Mouse (Mus musculus): ENCODE results near the gene Ttc21a. TPM values are rescaled to one million over a fixed set of nuclear protein-coding genes. Genes with fewer than 3 reads are reported as not detected.

Ttc21a gene
- polyA plus RNA-seq, 1 experiment from 2014 or later: 0.10 TPM

DNA sequence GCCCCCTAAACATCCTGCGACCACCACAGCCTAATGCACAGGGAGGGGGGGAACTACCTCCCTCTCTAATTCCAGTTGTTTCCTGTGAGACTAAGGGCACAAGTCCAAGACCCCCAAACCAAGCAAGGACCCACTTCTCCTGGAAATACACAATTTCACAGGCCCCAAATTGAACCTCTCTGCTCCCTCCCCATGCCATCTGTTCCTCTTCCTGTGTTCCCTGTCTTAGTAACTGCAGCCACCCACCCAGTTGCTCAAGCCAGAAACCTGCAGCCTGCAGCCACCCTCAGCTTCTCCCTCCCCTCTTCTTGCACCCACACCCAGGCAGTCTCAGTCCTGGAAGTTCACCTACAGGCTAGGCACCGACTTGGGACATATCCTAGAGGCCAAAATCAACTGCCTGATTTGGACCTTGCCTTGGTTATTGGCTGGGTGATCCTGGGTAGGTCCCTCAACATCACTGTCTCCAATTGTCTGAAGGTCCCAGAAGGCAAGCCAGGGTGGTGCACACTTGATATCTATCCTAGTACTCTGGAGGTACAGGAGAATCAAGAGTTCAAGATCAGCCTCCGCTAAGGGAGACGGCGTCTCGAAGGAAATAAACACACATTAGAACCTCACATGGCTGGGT lies 41.5 kb downstream of the Ttc21a start:
- 0 out of 2 replicates have a peak overlapping the region, but pooled peaks have one; percentile 20 for H3K27ac ChIP-seq (replicated peaks; ENCODE audit: low read depth, low read length)
- DNase-seq (ENCODE audit: low spot score) (no peak), ATAC-seq (replicated peaks; ENCODE audit: insufficient number of reproducible peaks, low FRiP score, low TSS enrichment, low read depth) (no peak)
- no peaks in the 10 kb centered on the region for H3K36me3 ChIP-seq (replicated peaks; ENCODE audit: control insufficient read depth, insufficient read depth, low read depth, low read length)
- WGBS: 83% methylated on average over 6 of the region's 6 CpGs
- H3K9me3 ChIP-seq (replicated peaks; ENCODE audit: control insufficient read depth, low read length): no peaks in the 10 kb centered on the region
- H3K9ac ChIP-seq (replicated peaks; ENCODE audit: low read length): no peak overlapping the region
- peaks cover 26% of the 10 kb centered on the region for H3K4me1 ChIP-seq (ENCODE audit: control insufficient read depth, insufficient read depth, low read length)
- no peaks in the 10 kb centered on the region for H3K27me3 ChIP-seq (ENCODE audit: control insufficient read depth, insufficient read depth, low read length)
- H3K4me3 ChIP-seq (ENCODE audit: low read depth, low read length): no peak overlapping the region
- H3K4me2 ChIP-seq (ENCODE audit: low read depth, low read length): no peak overlapping the region

DNA sequence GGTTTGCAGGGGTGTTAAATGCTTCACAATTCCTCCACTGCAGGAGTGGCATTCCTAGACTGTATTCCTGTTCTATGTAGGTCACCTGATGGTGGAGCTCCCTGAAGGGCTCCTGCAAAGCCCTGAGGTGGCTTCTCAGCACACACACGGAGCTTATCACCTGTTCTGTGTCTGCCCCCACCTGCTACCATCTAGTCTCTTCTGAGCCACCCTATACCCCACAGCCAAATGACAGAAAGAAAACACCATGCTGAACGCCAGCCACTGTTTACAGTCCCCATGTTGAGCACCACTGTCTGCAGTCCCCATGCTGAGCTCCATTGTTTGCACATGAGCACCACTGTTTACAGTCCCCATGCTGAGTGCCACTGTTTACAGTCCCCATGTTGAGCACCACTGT lies 42.3 kb downstream of the Ttc21a start:
- ATAC-seq (replicated peaks; ENCODE audit: insufficient number of reproducible peaks, low FRiP score, low TSS enrichment, low read depth) (no peak), DNase-seq (ENCODE audit: low spot score) (no peak)
- Histone ChIP-seq H3K36me3 (replicated peaks; ENCODE audit: control insufficient read depth, insufficient read depth, low read depth, low read length) (no peaks in the 10 kb centered on the region), H3K27me3 (ENCODE audit: control insufficient read depth, insufficient read depth, low read length) (no peaks in the 10 kb centered on the region), H3K4me1 (ENCODE audit: control insufficient read depth, insufficient read depth, low read length) (peaks cover 29% of the 10 kb centered on the region), H3K9ac (replicated peaks; ENCODE audit: low read length) (no peak overlapping the region), H3K27ac (replicated peaks; ENCODE audit: low read depth, low read length) (no peak overlapping the region), H3K4me2 (ENCODE audit: low read depth, low read length) (no peak overlapping the region), H3K9me3 (replicated peaks; ENCODE audit: control insufficient read depth, low read length) (no peaks in the 10 kb centered on the region), H3K4me3 (ENCODE audit: low read depth, low read length) (no peak overlapping the region)
- 61% methylated on average over 2 of the region's 2 CpGs for WGBS

DNA sequence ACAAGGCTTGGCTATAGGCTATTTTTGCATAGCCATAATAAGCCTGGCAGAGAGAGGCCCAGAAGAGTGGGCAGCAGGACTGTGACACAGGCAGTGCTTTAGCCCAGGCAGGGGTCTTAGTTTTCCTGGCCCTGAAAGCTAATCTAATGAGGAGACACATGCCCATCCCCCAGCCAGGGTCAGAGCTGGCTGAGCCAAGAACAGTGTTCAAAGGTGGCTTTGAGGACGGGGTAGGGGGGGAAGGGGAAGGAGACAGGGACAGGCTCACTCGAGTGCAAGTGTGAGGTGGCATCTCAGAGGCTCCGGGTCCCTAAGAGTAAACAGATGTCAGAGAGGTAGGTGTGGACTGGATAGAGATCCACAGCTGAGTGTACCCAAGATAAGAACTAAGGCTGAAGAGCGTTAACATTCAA lies 43.4 kb downstream of the Ttc21a start:
- Histone ChIP-seq H3K27ac (replicated peaks; ENCODE audit: low read depth, low read length) (peak overlapping the region; percentile 93), H3K27me3 (ENCODE audit: control insufficient read depth, insufficient read depth, low read length) (no peaks in the 10 kb centered on the region), H3K36me3 (replicated peaks; ENCODE audit: control insufficient read depth, insufficient read depth, low read depth, low read length) (no peaks in the 10 kb centered on the region), H3K4me3 (ENCODE audit: low read depth, low read length) (no peak overlapping the region), H3K9ac (replicated peaks; ENCODE audit: low read length) (peak overlapping the region; percentile 8; the same call in 1 of the 2 replicates), H3K4me2 (ENCODE audit: low read depth, low read length) (peak overlapping the region; percentile 95), H3K4me1 (ENCODE audit: control insufficient read depth, insufficient read depth, low read length) (peaks cover 30% of the 10 kb centered on the region), H3K9me3 (replicated peaks; ENCODE audit: control insufficient read depth, low read length) (no peaks in the 10 kb centered on the region)
- ATAC-seq (replicated peaks; ENCODE audit: insufficient number of reproducible peaks, low FRiP score, low TSS enrichment, low read depth): no peak
- WGBS: 4% methylated on average over 4 of the region's 4 CpGs
- no peak for DNase-seq (ENCODE audit: low spot score)

DNA sequence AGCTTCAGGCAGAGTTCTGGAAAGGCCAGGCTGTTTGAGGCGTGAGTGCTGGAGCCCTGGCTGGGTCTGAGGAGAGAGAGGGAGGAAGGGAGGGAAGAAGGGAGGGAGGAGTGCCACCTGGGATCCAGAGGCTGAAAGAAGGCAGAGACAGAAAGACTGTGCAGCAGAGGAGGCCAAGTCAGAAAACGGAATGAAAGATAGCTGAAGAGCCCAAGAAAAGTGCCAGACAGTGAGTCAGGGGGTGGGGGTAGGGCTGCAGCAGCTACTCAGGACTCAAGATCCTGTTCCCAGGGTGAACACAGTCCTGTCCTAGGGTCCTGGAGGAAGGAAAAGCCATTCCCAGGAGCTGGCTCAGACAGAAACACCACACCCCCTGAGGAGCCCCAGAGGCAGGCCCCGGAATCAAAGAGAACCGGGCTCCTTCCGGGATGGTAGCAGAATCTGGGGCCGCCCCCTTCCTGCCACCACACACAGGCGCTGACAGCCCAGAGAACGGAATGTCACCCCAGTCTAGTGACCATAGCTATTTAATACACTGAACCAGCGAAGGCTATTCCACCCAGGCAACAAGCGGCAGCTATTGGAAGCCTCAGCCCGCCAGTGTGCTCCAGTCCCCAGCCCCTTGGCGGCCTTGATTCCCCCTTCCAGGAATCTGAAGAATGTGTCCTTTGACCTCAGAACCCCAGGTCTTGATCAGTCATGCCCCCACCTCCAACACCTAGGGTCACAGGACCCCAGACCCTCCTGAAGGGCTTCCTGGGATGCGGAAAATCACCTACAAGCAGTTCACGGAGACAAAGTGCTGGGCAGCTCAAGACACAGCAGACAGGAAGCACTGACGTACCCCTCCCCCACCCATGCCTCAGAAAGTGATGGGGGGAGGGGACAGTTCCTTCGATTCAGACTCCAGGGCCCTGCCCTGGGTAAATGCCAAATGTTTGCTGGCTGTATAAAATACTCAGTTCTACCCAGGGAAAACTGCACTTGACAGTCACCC lies 44.1 kb downstream of the Ttc21a start:
- WGBS: under 1% methylated on average over 16 of the region's 16 CpGs
- Histone ChIP-seq H3K4me1 (ENCODE audit: control insufficient read depth, insufficient read depth, low read length) (peaks cover 31% of the 10 kb centered on the region), H3K4me3 (ENCODE audit: low read depth, low read length) (peak overlapping the region; percentile 31), H3K36me3 (replicated peaks; ENCODE audit: control insufficient read depth, insufficient read depth, low read depth, low read length) (no peaks in the 10 kb centered on the region), H3K27me3 (ENCODE audit: control insufficient read depth, insufficient read depth, low read length) (no peaks in the 10 kb centered on the region), H3K27ac (replicated peaks; ENCODE audit: low read depth, low read length) (peak overlapping the region; percentile 93), H3K9ac (replicated peaks; ENCODE audit: low read length) (peak overlapping the region; percentile 8), H3K9me3 (replicated peaks; ENCODE audit: control insufficient read depth, low read length) (no peaks in the 10 kb centered on the region), H3K4me2 (ENCODE audit: low read depth, low read length) (peak overlapping the region; percentile 95)
- ATAC-seq (replicated peaks; ENCODE audit: insufficient number of reproducible peaks, low FRiP score, low TSS enrichment, low read depth) (peak; percentile 14), DNase-seq (ENCODE audit: low spot score) (peak; percentile 86)

DNA sequence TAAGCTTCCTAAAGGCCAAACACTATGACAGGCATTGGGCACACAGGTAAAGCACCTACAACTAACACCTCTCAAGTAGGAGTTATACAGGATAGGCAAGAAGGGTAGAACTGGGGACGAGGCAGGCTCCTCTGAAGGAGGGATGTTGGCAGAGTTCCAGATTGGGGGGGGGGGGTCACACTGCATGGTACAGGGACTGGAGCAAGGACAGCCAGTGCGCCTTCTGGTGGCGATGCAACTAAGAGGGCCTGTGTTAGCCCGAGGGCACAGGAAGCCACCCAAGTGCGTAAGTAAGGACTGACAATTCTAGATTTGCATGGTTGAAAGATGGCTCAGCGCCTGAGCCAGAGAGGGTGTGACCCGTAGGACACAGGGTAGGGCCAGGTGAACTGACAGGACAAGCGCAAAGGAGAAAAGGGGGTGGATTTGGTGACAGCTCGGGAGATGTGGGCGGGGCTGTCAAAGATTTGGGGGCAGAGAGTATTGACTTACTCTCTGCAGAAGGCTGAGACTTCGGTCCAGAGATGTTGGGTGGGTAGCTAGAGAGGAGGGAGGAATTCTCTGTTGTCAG lies 44.9 kb downstream of the Ttc21a start:
- no peaks in the 10 kb centered on the region for H3K9me3 ChIP-seq (replicated peaks; ENCODE audit: control insufficient read depth, low read length)
- ATAC-seq (replicated peaks; ENCODE audit: insufficient number of reproducible peaks, low FRiP score, low TSS enrichment, low read depth) (peak; percentile 30), DNase-seq (ENCODE audit: low spot score) (peak; percentile 56)
- 2% methylated on average over 11 of the region's 11 CpGs for WGBS
- peak overlapping the region; percentile 62; the same call in 1 of the 2 replicates for H3K9ac ChIP-seq (replicated peaks; ENCODE audit: low read length)
- H3K4me3 ChIP-seq (ENCODE audit: low read depth, low read length): peak overlapping the region; percentile 65
- H3K36me3 ChIP-seq (replicated peaks; ENCODE audit: control insufficient read depth, insufficient read depth, low read depth, low read length): no peaks in the 10 kb centered on the region
- H3K4me2 ChIP-seq (ENCODE audit: low read depth, low read length): peak overlapping the region; percentile 95
- peak overlapping the region; percentile 93 for H3K27ac ChIP-seq (replicated peaks; ENCODE audit: low read depth, low read length)
- peaks cover 31% of the 10 kb centered on the region for H3K4me1 ChIP-seq (ENCODE audit: control insufficient read depth, insufficient read depth, low read length)
- no peaks in the 10 kb centered on the region for H3K27me3 ChIP-seq (ENCODE audit: control insufficient read depth, insufficient read depth, low read length)

DNA sequence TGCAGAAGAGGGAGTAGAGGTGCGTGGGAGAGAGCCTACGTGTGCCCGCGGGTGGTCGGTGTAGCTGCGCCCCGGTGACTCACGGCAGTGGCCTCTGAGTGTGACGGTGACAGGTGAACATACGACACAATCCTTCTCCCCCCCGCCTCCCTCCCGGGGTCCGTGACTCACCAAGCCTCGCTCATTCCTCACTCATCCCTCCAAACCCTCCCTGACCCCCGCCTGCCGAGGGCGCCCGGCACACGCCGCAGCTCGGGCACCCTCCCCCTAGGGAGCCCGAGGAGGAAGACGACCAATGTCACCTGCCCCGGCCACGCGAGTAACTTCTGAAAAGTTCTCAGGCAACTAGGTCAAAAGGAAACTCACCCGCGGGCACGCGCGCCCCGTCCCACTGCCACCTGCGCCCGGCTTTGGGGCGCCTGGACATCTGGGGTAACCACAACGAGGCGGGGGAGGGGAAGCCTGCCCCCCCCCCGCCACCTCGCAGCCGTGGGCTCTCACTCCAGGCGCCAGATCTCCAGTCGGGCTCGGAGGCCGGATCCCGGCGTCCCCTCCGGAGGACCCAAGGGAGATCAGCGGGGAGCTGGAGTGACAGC lies 45.6 kb downstream of the Ttc21a start:
- Histone ChIP-seq H3K4me1 (ENCODE audit: control insufficient read depth, insufficient read depth, low read length) (peaks cover 30% of the 10 kb centered on the region), H3K27ac (replicated peaks; ENCODE audit: low read depth, low read length) (no peak overlapping the region; the same call in 1 of the 2 replicates), H3K36me3 (replicated peaks; ENCODE audit: control insufficient read depth, insufficient read depth, low read depth, low read length) (no peaks in the 10 kb centered on the region), H3K27me3 (ENCODE audit: control insufficient read depth, insufficient read depth, low read length) (no peaks in the 10 kb centered on the region), H3K4me3 (ENCODE audit: low read depth, low read length) (peak overlapping the region; percentile 65), H3K9ac (replicated peaks; ENCODE audit: low read length) (peak overlapping the region; percentile 62), H3K9me3 (replicated peaks; ENCODE audit: control insufficient read depth, low read length) (no peaks in the 10 kb centered on the region), H3K4me2 (ENCODE audit: low read depth, low read length) (peak overlapping the region; percentile 95)
- under 1% methylated on average over 47 of the region's 48 CpGs for WGBS
- DNase-seq (ENCODE audit: low spot score) (no peak), ATAC-seq (replicated peaks; ENCODE audit: insufficient number of reproducible peaks, low FRiP score, low TSS enrichment, low read depth) (0 out of 2 replicates have a peak, but pooled peaks have one; percentile 0)

DNA sequence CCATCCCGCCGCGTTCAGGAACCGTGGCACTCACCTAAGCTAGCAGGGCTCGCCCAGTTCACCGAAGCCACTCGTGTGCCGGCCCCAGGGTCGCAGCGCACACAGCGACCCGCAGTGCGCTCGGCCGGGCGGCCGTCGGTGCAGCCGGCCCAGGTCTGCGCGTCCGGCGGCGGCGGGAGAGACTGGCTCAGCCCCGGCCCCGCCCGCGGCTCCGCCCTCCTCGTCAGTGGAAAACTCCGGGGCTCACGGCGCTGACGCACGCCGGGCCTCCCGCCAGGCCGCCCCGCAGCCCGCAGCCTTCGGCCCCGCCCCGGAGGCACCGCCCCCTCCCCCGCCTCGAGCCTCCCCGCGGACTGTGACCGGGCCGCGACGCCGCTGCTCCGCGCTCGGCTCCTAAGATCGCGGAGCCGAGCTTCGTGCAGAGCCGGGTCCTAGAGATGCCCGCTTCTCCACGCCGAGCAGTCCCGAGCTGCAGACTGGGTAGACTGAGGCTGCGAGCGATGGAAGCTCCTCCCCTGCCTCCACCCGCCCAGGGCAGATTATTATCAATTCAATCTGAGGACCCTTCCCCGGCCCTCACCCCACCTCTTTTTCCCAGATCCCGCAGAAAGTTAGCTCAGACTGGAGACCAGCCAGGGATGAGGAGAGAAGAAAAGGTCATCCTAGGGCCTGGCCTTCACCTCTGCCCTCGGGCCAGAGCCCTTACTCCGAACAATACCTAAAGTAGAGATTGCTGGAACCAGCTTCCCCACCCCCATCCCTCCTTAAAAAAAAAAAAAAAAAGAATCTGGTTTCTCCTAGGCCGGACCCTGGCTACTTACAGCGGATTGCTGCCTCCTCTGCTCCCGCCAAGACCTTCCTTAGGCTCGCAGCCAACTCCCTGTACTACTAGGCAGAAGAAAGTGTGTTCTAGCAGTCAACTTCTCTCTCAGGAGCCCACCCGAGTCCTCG lies 46.5 kb downstream of the Ttc21a start:
- 0 out of 2 replicates have a peak overlapping the region, but pooled peaks have one; percentile 28 for H3K27ac ChIP-seq (replicated peaks; ENCODE audit: low read depth, low read length)
- ATAC-seq (replicated peaks; ENCODE audit: insufficient number of reproducible peaks, low FRiP score, low TSS enrichment, low read depth) (peak; percentile 49), DNase-seq (ENCODE audit: low spot score) (peak; percentile 85)
- H3K4me3 ChIP-seq (ENCODE audit: low read depth, low read length): peak overlapping the region; percentile 65
- peak overlapping the region; percentile 95 for H3K4me2 ChIP-seq (ENCODE audit: low read depth, low read length)
- peaks cover 27% of the 10 kb centered on the region for H3K4me1 ChIP-seq (ENCODE audit: control insufficient read depth, insufficient read depth, low read length)
- WGBS: under 1% methylated on average over 69 of the region's 79 CpGs
- H3K27me3 ChIP-seq (ENCODE audit: control insufficient read depth, insufficient read depth, low read length): no peaks in the 10 kb centered on the region
- no peaks in the 10 kb centered on the region for H3K36me3 ChIP-seq (replicated peaks; ENCODE audit: control insufficient read depth, insufficient read depth, low read depth, low read length)
- H3K9me3 ChIP-seq (replicated peaks; ENCODE audit: control insufficient read depth, low read length): no peaks in the 10 kb centered on the region
- H3K9ac ChIP-seq (replicated peaks; ENCODE audit: low read length): peak overlapping the region; percentile 62
